Mouse (Mus musculus) liver, postnatal 0 days (tissue): ENCODE results near the gene Fndc8. TPM values are rescaled to one million over a fixed set of nuclear protein-coding genes. Genes with fewer than 3 reads are reported as not detected.

ENCODE experiments used
- ATAC-seq: fragments of 200-750 bp; cut with Nextera tagmentation; 2 replicates; pipeline ENCODE4 v1.8.0; 2017; ENCODE audit warnings: mild to moderate bottlenecking, moderate library complexity
- DNase-seq: peaks from one replicate; pipeline ENCODE4 v3.0.0-alpha.2; 2016
- H3K27ac ChIP-seq: fragments of 300-500 bp; sonication (generic); 2 replicates; pipeline ENCODE4 v1.5.1; 2014; ENCODE audit warnings: antibody characterized with exemption, moderate library complexity, mild to moderate bottlenecking, low read depth
- H3K27me3 ChIP-seq: fragments of 300-500 bp; sonication (generic); 2 replicates; pipeline ENCODE4 v1.6.1; 2014; ENCODE audit warnings: low read length, control low read depth, mixed read lengths; ENCODE audit not compliant: insufficient read depth
- H3K36me3 ChIP-seq: fragments of 300-500 bp; sonication (generic); replicated peaks from 2 replicates; pipeline ENCODE4 v1.6.1; 2014; ENCODE audit warnings: mild to moderate bottlenecking, control low read depth, low read length, moderate library complexity, mixed read lengths; ENCODE audit not compliant: insufficient read depth
- H3K4me1 ChIP-seq: fragments of 300-500 bp; sonication (generic); 2 replicates; pipeline ENCODE4 v1.6.1; 2014; ENCODE audit warnings: antibody characterized with exemption, mild to moderate bottlenecking, control low read depth; ENCODE audit not compliant: insufficient read depth
- H3K4me2 ChIP-seq: fragments of 300-500 bp; sonication (generic); 2 replicates; pipeline ENCODE4 v1.6.1; 2014; ENCODE audit warnings: low read depth, mild to moderate bottlenecking, low read length, moderate library complexity, mixed read lengths
- H3K4me3 ChIP-seq: fragments of 300-500 bp; sonication (generic); 2 replicates; pipeline ENCODE4 v1.5.1; 2014; ENCODE audit warnings: low read depth, low read length
- H3K9ac ChIP-seq: fragments of 300-500 bp; sonication (generic); replicated peaks from 2 replicates; pipeline ENCODE4 v1.6.1; 2014; ENCODE audit warnings: mild to moderate bottlenecking, moderate library complexity
- H3K9me3 ChIP-seq: fragments of 300-500 bp; sonication (generic); 2 replicates; pipeline ENCODE4 v1.6.1; 2016; ENCODE audit warnings: mild to moderate bottlenecking, control low read depth, low read length, mixed read lengths
- CTCF ChIP-seq: sonication (generic); IDR thresholded peaks from 2 replicates; pipeline ENCODE4 v1.5.1; 2016; ENCODE audit warnings: antibody characterized with exemption, low read depth
- EP300 ChIP-seq: IDR thresholded peaks from 2 replicates; pipeline ENCODE4 v1.6.1; 2016; ENCODE audit warnings: antibody characterized with exemption, low read depth, mild to moderate bottlenecking
- WGBS: fragments of 180-500 bp; shearing (Covaris S2); extraction: QIAGEN DNeasy Blood & Tissue Kit; methylation state at CpG from one replicate; pipeline ENCODE4 v1.1.7; 2014; ENCODE audit not compliant: insufficient replicate concordance; 5-methylcytosine and 5-hydroxymethylcytosine counted together
- polyA plus RNA-seq: library from polyadenylated mRNA; unstranded; fragments of >200 nt; fragmentation: Nextera tagmentation; extraction: Ambion mirVana; gene quantifications from 2 replicates; pipeline ENCODE4 v1.2.1, GENCODE M21; 2015

Fndc8 gene
- polyA plus RNA-seq, 1 experiment from 2014 or later, result 0.28 TPM

GRCm38 (mm10) chr11:82863488-82863931 is 28.4 kb upstream of the Fndc8 start:
- H3K9me3 ChIP-seq, result no peaks in the 10 kb centered on the region
- no peak overlapping the region for H3K4me3 ChIP-seq
- no peak overlapping the region for H3K9ac ChIP-seq
- H3K4me1 ChIP-seq, result peaks cover 32% of the 10 kb centered on the region
- H3K27me3 ChIP-seq, result no peaks in the 10 kb centered on the region
- no peak for DNase-seq
- peak overlapping the region; percentile 51 for H3K27ac ChIP-seq
- ATAC-seq, result peak; percentile 74
- no peak overlapping the region for H3K4me2 ChIP-seq
- no peak for TF ChIP-seq CTCF
- TF ChIP-seq EP300, result no peak
- peaks cover 3% of the 10 kb centered on the region; the same call in 1 of the 2 replicates for H3K36me3 ChIP-seq
- 51% methylated on average over 4 of the region's 4 CpGs for WGBS

- Histone ChIP-seq H3K4me2 (peak overlapping the region; percentile 70; the same call in 1 of the 2 replicates), H3K27ac (0 out of 2 replicates have a peak overlapping the region, but pooled peaks have one; percentile 39)
- 72% methylated on average over 10 of the region's 10 CpGs for WGBS
These were observed 26.0 kb upstream of the Fndc8 start for GRCm38 (mm10) chr11:82865957-82866356.

GRCm38 (mm10) chr11:82866850-82867564 is 24.9 kb upstream of the Fndc8 start:
- Histone ChIP-seq H3K36me3 (no peaks in the 10 kb centered on the region), H3K4me1 (peaks cover 24% of the 10 kb centered on the region), H3K4me3 (no peak overlapping the region), H3K9me3 (no peaks in the 10 kb centered on the region), H3K27me3 (no peaks in the 10 kb centered on the region), H3K27ac (0 out of 2 replicates have a peak overlapping the region, but pooled peaks have one; percentile 39), H3K4me2 (peak overlapping the region; percentile 70), H3K9ac (0 out of 2 replicates have a peak overlapping the region, but pooled peaks have one; percentile 1)
- 26% methylated on average over 7 of the region's 7 CpGs for WGBS
- TF ChIP-seq CTCF, result no peak
- no peak for TF ChIP-seq EP300
- DNase-seq (no peak), ATAC-seq (no peak)

More at GRCm38 (mm10) chr11:82865957-82866356, 26.0 kb upstream of the Fndc8 start:
- no peaks in the 10 kb centered on the region for H3K27me3 ChIP-seq
- H3K4me3 ChIP-seq, result no peak overlapping the region
- no peaks in the 10 kb centered on the region for H3K9me3 ChIP-seq
- H3K4me1 ChIP-seq, result peaks cover 35% of the 10 kb centered on the region
- H3K9ac ChIP-seq, result no peak overlapping the region
- no peak for DNase-seq
- H3K36me3 ChIP-seq, result no peaks in the 10 kb centered on the region
- no peak for ATAC-seq
- TF ChIP-seq EP300 (no peak), CTCF (no peak)

GRCm38 (mm10) chr11:82867956-82868355 is 24.0 kb upstream of the Fndc8 start:
- 35% methylated on average over 5 of the region's 5 CpGs for WGBS
- Histone ChIP-seq H3K4me1 (peaks cover 24% of the 10 kb centered on the region), H3K9me3 (no peaks in the 10 kb centered on the region), H3K36me3 (no peaks in the 10 kb centered on the region), H3K4me2 (peak overlapping the region; percentile 70), H3K27me3 (no peaks in the 10 kb centered on the region), H3K27ac (no peak overlapping the region), H3K4me3 (0 out of 2 replicates have a peak overlapping the region, but pooled peaks have one; percentile 3), H3K9ac (no peak overlapping the region)
- DNase-seq (no peak), ATAC-seq (no peak)
- TF ChIP-seq CTCF, result no peak
- no peak for TF ChIP-seq EP300

GRCm38 (mm10) chr11:82869506-82870172 is 22.3 kb upstream of the Fndc8 start:
- Histone ChIP-seq H3K27me3 (no peaks in the 10 kb centered on the region), H3K27ac (peak overlapping the region; percentile 96), H3K36me3 (no peaks in the 10 kb centered on the region), H3K9me3 (no peaks in the 10 kb centered on the region), H3K4me3 (peak overlapping the region; percentile 79), H3K9ac (peak overlapping the region; percentile 85), H3K4me2 (peak overlapping the region; percentile 70), H3K4me1 (peaks cover 10% of the 10 kb centered on the region)
- 37% methylated on average over 9 of the region's 9 CpGs for WGBS
- DNase-seq, result no peak
- no peak for TF ChIP-seq EP300
- no peak for ATAC-seq

- H3K36me3 ChIP-seq, result no peaks in the 10 kb centered on the region
- H3K9me3 ChIP-seq, result no peaks in the 10 kb centered on the region
- ATAC-seq (peak; percentile 84), DNase-seq (peak; percentile 79)
- WGBS, result under 1% methylated on average over 36 of the region's 36 CpGs
- peak overlapping the region; percentile 85 for H3K9ac ChIP-seq
- H3K27me3 ChIP-seq, result no peaks in the 10 kb centered on the region
- no peak for TF ChIP-seq CTCF
- peak; percentile 40; the same call in 1 of the 2 replicates for TF ChIP-seq EP300
- peaks cover 9% of the 10 kb centered on the region for H3K4me1 ChIP-seq
- peak overlapping the region; percentile 70 for H3K4me2 ChIP-seq
- H3K4me3 ChIP-seq, result peak overlapping the region; percentile 79
- H3K27ac ChIP-seq, result peak overlapping the region; percentile 96
These were observed 21.5 kb upstream of the Fndc8 start for GRCm38 (mm10) chr11:82870173-82871030.
